Mouse (Mus musculus) gastrocnemius, adult 18-20 months (tissue): ENCODE data around the gene H2-Q1. TPM values are rescaled to one million over a fixed set of nuclear protein-coding genes. Genes with fewer than 3 reads are reported as not detected.
"Not testable (repeated sequence)": the region's sequence is repeated elsewhere in the genome, so short reads cannot be mapped to it uniquely, and the experiment has no call there.

Source experiments
- DNase-seq: peaks from one replicate; pipeline ENCODE4 v3.0.0; 2021; ENCODE audit warnings: low spot score
- long read RNA-seq, 2 experiments: library from polyadenylated mRNA; stranded (forward); transcript quantifications; one replicate each; pipeline ENCODE4 v2.0.0; 2021
- total RNA-seq, 2 experiments: library from RNA; stranded (reverse); gene quantifications; 2 replicates each; pipeline ENCODE4 v1.2.3; 2021

Gene H2-Q1
- total RNA-seq = under 1 TPM; 0.19 to 0.27 TPM
- long read RNA-seq, experiment 1 = 0 reads
- long read RNA-seq, experiment 2 = 0 reads

DNA sequence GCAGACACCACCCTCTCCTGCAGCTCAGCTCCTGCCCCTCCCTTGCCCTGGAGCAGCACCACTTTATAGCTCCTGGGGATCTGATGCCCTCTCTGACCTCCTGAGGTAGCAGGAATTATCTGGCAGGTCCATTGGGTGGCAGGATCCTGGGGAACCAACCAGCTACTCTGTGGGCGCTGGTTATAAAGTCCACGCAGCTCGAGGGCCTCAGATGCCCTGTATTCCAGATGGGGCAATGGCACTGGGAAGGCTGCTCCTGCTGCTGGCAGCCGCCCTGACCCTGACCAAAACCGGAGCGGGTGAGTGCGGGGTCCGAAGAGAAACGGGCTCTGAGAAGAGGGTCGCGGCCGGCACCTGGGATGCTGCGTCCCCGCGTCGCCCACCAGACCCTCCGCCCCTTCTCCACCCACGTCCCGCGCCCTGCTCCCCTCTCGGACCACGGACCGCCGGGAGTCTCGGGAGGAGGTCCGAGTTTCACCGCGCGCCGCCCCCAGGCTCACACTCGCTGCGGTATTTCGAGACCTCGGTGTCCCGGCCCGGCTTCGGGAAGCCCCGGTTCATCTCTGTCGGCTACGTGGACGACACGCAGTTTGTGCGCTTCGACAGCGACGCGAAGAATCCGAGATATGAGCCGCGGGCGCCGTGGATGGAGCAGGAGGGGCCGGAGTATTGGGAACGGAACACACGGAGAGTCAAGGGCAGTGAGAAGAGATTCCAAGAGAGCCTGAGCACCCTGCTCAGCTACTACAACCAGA lies at the start of gene H2-Q1:
TSS of gene H2-Q1 (plus strand) at position 79 of the 755 bp plus-strand sequence.
- DNase-seq = no peak

DNA sequence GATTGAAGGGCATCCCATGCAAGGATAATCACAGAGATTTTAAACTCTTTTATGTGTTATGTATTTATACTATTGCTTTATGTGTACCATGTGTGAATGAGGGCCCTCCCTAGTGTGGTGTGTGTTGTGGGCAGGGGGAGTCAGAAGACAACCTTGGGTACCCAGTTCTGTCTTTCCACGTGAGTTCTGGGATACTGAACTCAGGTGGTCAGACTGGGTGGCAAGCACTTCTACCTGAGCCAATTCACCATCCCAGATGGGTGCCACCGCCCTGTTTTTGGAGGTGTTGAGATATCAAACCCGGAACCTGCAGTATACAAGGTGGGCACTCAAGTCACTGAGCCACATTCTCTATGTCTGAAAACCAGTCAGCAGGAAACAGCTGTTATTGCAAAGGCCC lies 48.0 kb upstream of the H2-Q1 start:
- no peak for DNase-seq

DNA sequence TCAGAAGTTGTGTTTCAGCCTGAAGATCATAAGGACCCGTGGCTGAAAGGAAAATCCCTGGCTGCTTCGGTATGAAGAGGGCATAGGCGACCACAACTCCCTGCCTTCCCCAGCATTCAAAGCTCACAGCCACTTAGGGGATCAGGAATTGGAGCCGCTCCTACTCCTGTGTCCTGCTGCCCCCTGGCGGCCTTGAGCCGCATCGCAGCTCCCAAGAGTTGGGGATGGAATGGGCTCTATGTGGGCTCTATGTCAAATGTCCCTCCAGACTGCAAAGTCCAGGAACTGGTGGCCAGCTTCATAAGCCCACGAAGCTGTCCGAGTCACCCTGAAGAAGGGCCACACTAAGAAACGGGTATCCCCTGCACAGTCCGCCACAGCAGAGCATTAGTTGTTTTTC lies 45.4 kb upstream of the H2-Q1 start:
- peak; percentile 87 for DNase-seq

DNA sequence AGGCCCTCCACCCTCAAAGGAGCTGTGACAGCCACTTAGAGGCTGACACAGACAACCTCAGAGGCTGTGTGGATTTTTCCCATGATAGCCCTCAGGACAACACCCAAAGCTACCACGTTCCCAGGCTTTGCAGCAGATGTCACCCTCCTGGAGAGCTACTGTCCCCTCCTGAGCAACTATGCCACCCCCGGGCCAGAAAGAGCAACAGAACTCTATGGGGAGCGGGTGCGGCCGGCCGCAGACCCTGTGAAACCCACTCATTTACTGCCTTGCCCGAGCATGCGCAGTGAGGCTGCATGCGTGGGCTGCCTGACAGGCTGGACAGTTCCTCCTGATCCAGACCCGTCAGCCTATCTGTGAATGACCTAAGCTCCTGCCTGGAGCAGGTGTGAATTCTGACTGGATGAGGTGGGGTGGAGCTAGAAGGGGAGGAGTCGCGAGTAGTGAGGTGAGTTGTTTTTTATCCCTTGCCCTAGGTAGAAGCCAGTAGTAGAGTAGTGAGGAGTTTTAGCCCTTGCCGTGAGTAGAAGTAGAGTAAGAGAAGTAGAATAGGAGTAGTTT lies 43.8 kb upstream of the H2-Q1 start:
- DNase-seq = no peak

DNA sequence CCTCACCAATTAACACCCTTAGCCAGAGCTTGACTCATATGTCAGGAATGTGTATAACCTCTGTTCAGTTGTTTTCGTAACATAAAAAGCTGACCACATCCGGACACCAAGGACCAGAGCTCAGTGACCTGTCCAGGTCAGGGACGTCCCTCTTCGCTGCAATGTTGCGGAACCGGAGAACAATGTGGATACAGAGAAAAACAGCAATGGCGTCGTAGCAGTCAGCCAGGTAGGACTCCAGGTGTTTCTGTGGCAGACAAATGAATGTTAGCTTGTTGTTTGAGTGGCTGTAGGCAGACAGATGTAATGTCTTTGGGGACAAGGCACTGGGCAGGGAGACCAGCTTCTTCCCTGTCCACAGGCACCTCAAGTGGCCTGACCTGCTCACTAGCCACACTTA lies 42.2 kb upstream of the H2-Q1 start:
- DNase-seq = no peak

DNA sequence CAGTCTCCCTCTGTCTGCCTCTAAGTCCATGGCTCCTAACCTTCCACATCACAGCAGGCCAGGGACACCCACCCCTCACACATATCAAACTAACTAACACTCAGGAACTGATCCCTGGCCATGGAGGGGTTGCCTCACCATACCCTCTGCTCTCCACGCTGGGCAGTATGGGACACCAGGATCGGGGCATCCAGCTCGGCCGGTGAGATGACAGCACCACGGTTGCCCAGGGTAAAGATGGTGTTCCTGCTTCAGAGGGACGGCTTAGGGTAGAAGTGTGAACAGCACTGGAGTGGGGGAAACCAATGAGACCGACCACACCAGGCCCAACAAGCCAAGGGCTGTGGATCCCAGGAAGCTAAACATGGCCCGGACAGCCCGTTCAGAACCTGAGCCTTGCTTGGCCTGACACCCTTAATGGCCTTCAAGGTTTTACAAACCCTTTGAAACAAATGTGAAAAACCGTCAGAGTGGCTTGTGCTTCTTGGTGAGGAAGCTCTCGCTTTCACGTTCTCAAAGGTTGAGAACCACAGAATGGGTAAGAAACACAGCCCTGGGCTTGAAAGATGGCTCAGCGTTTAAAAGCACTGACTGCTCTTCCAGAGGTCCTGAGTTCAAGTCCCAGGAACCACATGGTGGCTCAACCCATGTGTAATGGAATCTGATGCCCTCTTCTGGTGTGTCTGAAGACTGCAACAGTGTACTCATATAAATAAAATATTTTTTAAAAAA lies 41.1 kb upstream of the H2-Q1 start:
- DNase-seq = no peak

DNA sequence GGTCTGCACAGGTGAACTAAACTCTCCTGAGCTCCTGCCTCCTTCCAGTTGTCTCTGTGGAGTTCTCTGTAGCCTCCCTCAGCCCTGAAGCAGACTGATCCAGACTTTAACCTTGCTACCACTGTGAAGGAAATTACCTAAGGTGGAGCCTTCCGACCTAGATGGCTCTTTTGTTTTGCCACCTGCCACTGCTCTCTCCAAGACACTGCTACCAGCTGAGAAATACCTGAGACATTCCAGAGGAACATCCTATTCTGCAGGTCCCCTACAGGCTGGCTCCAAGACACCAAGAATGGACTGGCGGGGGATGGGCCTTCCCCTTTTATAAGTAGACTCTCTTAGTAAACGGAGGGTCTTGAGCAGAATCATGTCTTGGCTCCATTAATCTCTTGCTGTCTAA lies 39.9 kb upstream of the H2-Q1 start:
- no peak for DNase-seq

DNA sequence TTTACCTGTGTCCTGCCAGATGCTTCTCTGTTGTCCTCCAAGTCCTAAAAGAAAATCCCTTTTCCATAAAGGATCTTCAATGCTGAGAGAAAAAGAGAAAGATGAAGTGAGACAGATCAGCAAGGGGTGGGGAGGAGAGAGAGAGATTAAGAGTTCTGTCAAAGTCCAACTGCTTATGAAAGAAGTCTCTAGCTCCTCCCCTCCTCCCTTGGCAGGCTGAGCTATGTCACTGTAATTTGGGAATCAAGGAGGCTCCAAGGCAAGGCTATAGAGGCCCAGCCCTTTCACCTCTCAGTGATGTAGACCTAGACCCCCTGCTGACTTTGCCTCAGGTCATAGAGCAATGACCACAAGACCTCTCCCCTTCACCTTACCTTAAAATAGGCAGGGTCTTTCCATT lies 34.8 kb upstream of the H2-Q1 start:
- no peak for DNase-seq

DNA sequence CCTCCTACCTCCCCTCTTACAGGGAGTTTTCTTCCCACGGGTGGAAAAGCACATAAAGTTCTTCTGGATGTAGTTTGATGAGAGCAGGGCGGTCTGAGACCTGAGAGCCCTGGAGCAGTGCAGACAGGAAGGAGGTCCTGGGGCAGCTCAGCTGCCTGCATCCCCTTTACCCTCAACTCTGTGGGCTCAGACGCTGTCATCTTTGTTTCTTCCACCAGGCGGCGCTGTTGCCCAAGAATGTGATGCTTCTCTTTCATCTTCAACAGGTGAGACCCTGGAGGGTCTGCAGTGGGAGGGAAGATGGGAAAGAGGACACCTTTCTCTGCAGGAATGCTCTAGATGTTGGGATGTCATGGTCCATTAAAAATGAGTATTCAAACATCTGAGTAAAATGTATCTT lies 24.4 kb upstream of the H2-Q1 start:
- DNase-seq = peak; percentile 40

DNA sequence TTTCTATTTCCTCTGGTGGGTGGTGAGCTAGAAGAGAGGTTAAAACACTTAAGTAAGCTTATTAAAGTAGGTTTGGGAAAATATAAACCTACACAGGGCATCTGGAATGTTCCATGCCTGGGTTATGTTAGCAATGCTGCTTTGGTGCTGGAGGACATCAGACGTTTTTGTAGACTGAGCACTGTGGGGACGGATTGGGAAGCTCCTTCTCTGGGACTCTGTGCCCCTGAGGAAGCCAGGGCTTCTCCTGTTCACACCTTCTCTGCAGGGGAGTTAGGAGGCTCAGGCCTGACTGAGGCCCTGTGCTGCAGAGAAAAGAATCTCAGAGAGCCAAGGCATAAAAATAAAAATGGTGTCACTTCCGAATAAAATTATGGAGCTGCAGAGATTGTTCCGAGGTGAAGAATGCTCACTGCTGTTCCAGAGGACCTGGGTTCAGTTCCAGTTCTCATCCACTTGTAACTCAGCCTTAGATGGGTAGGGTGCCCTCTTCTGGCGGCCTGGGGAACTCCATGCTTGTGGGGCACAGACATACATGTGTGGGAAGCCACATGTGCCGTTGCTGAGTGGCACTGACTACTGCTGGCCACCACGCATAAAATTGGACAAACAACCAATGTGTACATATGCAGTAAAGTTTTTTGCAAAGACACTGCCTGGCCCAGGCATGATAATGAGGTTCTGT lies 19.8 kb upstream of the H2-Q1 start:
- not testable (repeated sequence) for DNase-seq

DNA sequence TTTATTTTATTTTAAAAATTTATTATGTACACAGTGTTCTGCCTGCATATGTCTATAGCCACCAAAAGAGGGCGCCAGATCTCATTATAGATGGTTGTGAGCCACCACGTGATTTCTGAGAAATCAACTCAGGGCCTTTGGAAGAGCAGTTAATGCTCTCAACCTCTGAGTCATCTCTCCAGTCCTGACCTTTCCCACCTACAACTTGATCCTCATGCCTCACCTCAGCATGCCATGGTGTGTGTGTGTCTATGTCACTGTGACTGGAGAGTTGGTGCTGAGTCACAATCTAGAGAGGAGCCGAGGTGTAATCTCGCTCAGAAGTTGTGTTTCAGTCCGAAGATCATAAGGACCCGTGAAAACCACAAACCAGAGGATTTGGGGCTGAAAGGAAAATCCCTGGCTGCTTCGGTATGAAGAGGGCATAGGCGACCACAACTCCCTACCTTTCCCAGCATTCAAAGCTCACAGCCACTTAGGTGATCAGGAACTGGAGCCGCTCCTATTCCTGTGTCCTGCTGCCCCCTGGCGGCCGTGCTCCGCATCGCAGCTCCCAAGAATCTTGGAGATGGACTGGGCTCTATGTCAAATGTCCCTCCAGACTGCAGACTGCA lies 18.5 kb upstream of the H2-Q1 start:
- DNase-seq = peak; percentile 94

DNA sequence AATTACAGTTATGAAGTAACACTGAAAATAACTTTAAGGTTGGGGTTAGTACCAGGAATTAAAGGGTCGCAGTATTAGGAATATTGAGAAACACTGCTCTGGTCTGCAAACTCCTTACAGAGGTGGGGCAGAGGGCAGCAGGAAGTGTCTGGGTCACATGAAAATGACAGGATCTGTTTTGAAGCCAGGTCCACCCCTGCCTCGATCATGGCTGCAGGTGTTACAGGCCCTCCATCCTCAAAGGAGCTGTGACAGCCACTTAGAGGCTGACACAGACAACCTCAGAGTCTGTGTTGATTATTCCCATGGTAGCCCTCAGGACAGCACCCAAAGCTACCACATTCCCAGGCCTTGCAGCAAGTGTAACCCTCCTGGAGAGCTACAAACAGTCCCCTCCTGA lies 16.9 kb upstream of the H2-Q1 start:
- DNase-seq = no peak

DNA sequence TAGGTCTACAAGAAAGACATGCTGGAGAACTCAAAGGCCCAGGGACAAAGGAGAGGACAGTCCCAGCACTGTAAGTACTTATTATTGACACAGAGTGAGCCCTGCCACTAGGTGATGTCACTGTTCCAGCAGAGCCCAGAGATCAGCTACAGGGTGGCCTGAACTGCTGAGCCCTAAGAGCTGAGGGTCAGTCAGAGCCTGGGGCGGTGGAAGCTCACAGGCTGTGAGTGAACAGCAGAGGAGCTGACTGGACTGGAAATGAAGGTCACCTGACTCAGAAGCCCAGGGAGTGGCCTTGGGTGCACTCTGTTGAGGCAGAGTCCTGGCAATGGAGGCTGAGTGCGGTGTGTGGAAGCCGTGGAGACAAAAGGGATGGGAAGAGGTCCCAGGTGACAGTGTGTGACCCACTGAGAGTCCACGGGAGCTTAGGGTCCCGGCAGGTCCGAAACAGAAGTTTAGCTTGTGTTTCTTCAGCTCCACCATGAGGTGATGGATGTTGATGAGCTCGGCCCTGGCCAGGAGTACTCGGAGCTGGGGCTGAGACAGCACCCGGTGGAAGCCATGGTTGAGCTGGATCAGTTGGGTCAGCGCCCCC lies 16.4 kb upstream of the H2-Q1 start:
- no peak for DNase-seq

DNA sequence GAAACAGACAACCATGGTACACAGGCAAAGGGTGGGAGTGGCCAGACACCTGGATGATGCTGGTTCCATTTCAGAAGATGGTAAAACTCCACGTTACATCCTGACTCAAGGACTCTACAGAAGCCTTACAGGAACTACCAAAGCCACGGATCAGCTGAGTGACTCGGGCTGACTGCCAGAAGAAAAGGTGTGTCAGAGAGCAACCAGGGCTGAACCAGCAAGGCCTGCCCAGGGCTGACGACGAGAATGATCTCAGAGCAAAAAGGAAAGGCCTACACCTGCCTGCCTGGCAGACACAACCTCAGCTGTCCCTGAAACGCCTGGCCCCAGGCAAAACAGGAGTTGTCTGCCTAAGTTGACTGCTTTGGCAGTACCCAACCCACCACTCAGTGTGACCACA lies 15.7 kb upstream of the H2-Q1 start:
- no peak for DNase-seq

DNA sequence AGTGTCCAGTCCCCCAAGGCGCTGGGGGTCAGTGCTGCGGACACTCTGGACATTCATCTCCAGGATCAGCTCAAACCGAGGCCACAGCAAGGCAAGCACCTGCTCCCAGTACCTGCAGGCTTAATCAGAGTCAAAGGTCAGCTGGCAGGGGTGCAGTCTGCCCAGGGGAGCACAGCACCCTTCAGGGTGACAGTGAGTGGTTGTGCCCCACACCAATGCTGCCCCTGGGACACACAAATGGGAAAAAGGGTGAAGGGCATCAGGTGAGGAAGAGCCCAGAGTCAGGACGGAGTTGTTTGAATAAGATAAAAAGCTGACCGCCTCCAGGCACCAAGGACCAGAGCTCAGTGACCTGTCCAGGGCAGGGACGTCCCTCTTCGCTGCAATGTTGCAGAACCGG lies 15.3 kb upstream of the H2-Q1 start:
- not testable (repeated sequence) for DNase-seq

DNA sequence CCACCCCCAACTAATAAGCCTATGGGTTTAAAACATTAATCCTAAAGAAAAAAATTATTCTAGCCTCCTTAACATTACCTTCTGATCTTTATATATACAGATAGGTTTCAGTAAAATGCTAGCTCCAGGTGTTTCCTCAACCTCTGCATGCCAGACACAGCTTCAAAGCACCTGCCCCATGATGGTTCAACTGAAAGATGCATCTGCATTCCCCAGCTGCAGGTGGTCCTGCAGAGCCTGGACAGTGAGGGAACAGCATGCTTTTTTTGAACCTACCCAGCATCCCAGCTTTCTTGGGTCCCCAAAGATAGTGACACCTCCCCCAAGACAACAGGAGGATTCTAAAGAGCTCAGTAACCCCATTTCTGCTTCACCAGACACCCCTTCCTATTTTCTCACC lies 1.5 kb upstream of the H2-Q1 start:
- DNase-seq = no peak

DNA sequence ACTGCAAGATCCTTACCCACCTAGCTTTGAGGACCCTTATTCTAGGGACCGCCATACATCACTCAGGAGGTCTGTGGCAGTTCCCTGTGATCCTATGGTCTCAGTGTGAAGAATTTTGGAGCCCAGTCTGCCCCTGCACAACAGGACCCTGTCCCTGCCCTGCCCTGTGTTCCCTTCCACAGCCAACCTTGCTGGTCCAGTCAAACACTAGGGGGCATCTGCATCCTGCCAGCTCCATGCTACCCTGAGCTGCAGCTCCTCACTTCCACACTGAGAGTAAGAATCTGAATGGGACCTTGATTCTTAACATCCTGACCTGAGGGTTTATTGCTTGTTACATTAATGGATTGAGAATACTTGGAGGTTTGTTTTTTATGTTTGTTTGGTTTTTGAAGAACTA lies 4.9 kb downstream of the H2-Q1 start:
- DNase-seq = not testable (repeated sequence)

DNA sequence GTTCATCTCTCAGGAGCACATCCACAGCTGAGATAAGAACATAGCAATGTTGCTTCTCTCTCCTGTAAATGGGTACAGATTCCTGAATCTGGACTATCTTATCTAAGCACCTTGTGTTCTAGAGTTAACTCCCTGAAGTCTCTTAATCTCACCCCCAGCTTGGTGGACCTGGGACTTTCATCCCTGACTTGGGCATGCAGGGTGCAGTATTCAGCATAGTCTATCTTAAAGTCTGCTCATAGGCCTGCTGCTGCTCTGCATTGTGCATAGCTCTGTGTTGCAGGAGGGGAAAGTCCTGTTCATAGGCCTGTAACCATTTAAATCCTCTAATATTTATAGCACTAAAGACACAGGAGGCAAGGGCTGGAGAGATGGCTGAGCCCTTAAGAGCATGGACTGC lies 5.8 kb downstream of the H2-Q1 start:
- DNase-seq = not testable (repeated sequence)

DNA sequence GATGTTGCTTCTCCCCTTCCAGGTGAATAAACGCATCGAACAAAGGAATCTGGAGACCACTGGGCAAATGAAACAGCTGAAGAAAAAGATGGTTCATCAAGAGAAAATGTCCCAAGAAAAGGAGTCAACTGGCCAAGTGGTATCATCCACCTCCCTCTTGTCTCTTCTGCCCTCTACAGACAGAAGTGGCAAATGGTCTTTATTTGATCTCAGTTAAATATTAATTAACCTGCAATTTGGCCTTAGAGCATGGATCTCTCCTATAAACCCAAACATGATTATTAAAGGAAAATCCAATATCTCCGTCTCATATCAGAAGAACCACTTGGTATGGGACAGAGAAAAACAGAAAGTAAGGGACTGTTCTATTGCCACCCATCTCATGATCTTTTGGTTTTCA lies 9.5 kb downstream of the H2-Q1 start:
- DNase-seq = not testable (repeated sequence)

DNA sequence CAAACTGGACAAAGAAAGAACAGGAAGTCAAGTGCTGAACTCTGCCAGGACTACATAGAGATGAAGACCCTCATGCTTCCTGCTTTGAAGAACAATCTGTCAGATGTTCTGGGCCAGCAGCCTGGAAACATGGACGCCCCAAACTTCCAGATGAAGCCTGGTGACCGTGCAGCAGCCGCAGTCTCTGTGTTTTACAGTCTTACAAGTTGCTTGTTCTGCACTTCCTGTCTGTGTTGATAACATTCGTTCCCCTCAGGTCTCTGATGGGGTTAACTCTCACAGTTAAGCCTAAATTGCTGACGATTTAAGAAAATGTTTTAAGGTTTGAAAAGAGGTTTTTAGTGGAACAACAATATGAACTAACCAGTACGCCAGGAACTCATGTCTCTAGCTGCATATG lies 11.3 kb downstream of the H2-Q1 start:
- DNase-seq = not testable (repeated sequence)

DNA sequence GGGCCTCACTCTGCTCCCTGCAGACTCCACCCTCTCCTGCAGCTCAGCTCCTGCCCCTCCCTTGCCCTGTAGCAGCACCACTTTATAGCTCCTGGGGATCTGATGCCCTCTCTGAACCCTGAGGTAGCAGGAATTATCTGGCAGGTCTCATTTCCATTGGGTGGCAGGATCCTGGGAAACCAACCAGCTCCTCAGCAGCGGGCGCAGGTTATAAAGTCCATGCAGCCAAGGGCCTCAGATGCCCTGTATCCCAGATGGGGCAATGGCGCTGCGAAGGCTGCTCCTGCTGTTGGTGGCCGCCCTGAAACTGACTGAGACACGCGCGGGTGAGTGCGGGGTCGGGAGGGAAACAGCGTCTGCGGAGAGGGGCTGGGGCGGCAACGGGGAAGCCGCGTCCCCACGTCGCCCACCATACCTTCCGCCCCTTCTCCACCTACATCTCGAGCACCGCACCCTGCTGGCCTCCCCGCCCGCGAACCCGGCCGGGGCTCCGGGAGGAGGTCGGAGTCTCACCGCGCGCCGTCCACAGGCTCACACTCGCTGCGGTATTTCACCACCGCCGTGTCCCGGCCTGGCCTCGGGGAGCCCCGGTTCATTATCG lies 22.0 kb downstream of the H2-Q1 start, which contains the start of gene H2-Q2:
TSS of gene H2-Q2 (plus strand) at position 172 of the 601 bp plus-strand sequence.
- no peak for DNase-seq
